Mouse (Mus musculus) C2C12 (cell line): ENCODE measurements around the gene Srrd. TPM values are rescaled to one million over a fixed set of nuclear protein-coding genes. Genes with fewer than 3 reads are reported as not detected.

Experiments
- H3K27me3 ChIP-seq: one replicate; pipeline ENCODE4 v1.6.1; 2011; ENCODE audit not compliant: control insufficient read depth, insufficient read depth, insufficient read length
- H3K36me3 ChIP-seq: one replicate; pipeline ENCODE4 v1.6.1; 2011; ENCODE audit not compliant: control insufficient read depth, insufficient read depth
- H3K4me3 ChIP-seq: one replicate; pipeline ENCODE4 v1.5.1; 2011; ENCODE audit warnings: mild to moderate bottlenecking, control low read depth; ENCODE audit not compliant: poor library complexity, insufficient read depth, severe bottlenecking
- H3K79me2 ChIP-seq: one replicate; pipeline ENCODE4 v1.6.1; 2011; ENCODE audit not compliant: control insufficient read depth, insufficient read depth
- H3K79me3 ChIP-seq: one replicate; pipeline ENCODE4 v1.6.1; 2011; ENCODE audit warnings: low read depth, control low read depth
- H3ac ChIP-seq: one replicate; pipeline ENCODE3; 2011; ENCODE audit warnings: low read depth; ENCODE audit not compliant: control insufficient read depth, insufficient read length
- CEBPB ChIP-seq: IDR thresholded peaks from one replicate; pipeline ENCODE4 v1.6.1; 2011; ENCODE audit warnings: low read depth, mild to moderate bottlenecking, control low read depth, moderate library complexity
- CTCF ChIP-seq: IDR thresholded peaks from one replicate; pipeline ENCODE4 v1.5.1; 2011; ENCODE audit not compliant: control insufficient read depth, insufficient read depth, insufficient read length
- FOSL1 ChIP-seq: IDR thresholded peaks from one replicate; pipeline ENCODE4 v1.8.0; 2011; ENCODE audit warnings: mild to moderate bottlenecking, low read length; ENCODE audit not compliant: poor library complexity, insufficient read depth, severe bottlenecking
- MAX ChIP-seq: IDR thresholded peaks from one replicate; pipeline ENCODE4 v1.6.1; 2011; ENCODE audit warnings: mild to moderate bottlenecking, control low read depth
- MYOD1 ChIP-seq: IDR thresholded peaks from one replicate; pipeline ENCODE4 v1.6.1; 2011; ENCODE audit warnings: low read depth; ENCODE audit not compliant: control insufficient read depth, insufficient read length
- MYOG ChIP-seq: IDR thresholded peaks from one replicate; pipeline ENCODE4 v1.6.1; 2011; ENCODE audit not compliant: control insufficient read depth, insufficient read length; ENCODE audit errors: extremely low read depth
- USF1 ChIP-seq: IDR thresholded peaks from one replicate; pipeline ENCODE4 v1.6.1; 2011; ENCODE audit warnings: low read depth, mild to moderate bottlenecking, control low read depth, moderate library complexity
- polyA plus RNA-seq: library from polyadenylated mRNA; unstranded; fragments of >200 nt; fragmentation: generic; extraction: Trizol; gene quantifications from one replicate; pipeline ENCODE4 v1.2.1, GENCODE M21; 2012; ENCODE audit warnings: missing spikeins

The Srrd gene
- polyA plus RNA-seq, 1 experiment = 26.2 TPM

DNA sequence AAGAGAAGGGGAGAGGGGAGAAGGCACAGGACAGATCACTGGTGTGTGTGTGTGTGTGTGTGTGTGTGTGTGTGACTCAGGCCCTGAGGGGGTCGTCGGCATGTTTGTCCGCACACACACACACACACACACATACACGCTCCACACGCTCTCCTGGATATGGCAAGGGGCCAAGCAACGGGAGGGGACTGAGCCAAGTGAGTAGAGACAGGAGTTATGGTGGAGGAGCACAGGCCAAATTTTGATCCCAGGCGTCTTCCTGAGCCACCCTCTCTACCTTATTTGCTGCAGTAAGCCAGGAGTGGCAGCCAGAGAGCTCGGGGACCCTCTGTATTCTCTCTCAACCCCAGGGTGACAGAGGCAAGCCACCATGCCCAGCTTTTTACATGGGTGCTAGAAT is 53.6 kb downstream of the Srrd start:
- H3K79me3 ChIP-seq = peaks cover 98% of the 10 kb centered on the region
- peaks cover 100% of the 10 kb centered on the region for H3K79me2 ChIP-seq
- peaks cover 29% of the 10 kb centered on the region for H3K36me3 ChIP-seq
- TF ChIP-seq MYOD1 (no peak), CEBPB (no peak), MYOG (no peak), FOSL1 (no peak), USF1 (no peak), MAX (no peak), CTCF (no peak)
- no peak overlapping the region for H3ac ChIP-seq
- H3K4me3 ChIP-seq = no peak overlapping the region
- no peaks in the 10 kb centered on the region for H3K27me3 ChIP-seq

DNA sequence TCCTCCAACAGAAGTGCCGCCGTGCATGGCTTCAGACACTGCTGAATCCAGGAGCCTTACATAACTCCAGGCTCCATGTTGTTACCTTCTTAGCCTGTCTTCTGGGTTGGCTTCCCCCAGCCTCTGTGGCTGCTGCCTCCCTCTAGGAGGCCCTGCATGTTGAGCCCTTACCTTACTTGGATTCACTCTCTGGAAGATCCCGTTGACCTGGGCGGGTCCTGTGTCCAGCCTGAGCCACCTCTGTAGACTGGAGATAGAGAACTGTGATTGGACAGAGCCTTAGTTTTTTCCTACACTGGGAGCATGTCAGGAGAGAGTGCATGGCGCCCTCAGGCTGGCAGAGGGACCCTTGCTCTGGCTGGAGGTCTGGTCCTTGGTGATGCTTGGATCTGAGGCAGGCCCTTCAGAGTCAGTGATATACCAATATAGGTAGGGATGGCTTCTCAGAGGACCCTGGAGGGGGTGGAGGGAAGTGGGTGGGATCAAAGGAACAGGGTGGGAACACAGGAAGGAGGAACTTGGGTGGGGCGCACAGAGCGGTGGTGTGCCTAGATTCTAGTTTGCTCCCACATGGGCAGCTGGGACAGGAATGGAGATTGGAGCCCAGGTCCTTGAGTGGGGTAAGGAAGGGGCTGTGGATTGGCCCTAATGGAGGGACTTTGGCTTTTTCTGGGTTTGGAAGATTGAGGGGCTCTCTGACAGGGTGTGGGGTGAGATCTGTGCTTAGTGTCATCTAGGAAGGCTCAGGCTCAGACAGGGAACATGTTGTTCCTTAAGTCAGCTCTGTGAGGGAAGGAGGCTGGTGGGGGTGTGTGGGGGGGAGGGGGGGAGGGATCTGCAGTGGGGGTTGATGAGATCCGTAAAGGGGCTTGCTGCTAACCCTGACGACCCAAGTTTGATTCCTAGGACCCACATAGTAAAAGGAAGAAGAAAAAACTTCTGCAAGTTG is 54.4 kb downstream of the Srrd start:
- TF ChIP-seq FOSL1 = no peak
- TF ChIP-seq MYOD1 = no peak
- TF ChIP-seq CEBPB = no peak
- no peak for TF ChIP-seq MYOG
- TF ChIP-seq MAX = no peak
- TF ChIP-seq USF1 = no peak
- no peak for TF ChIP-seq CTCF
- Histone ChIP-seq H3K36me3 (peaks cover 36% of the 10 kb centered on the region), H3K4me3 (no peak overlapping the region), H3K27me3 (no peaks in the 10 kb centered on the region), H3K79me2 (peaks cover 100% of the 10 kb centered on the region), H3ac (no peak overlapping the region), H3K79me3 (peaks cover 98% of the 10 kb centered on the region)

DNA sequence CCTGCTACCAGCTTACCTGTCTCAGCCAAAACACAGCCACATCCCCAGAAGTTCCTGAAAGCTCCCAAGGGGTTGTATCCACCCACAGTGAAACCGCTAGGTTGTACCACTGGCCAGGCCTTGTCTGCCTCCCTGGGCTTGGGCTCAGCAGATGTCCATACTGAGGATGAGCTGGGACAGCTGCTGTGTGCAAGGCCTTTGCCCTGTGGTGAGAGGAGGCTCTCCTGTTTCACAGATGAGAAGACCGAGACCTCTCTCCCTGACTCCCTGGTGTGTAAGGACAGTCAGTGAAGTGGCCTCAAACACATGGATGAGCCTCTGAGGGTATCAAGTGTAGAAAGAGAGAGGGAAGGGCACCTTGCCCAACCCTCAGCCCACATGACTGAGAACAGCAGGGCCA is 55.2 kb downstream of the Srrd start:
- peak; percentile 91 for TF ChIP-seq MYOD1
- TF ChIP-seq MYOG = no peak
- TF ChIP-seq CEBPB = no peak
- TF ChIP-seq MAX = no peak
- no peak overlapping the region for H3K4me3 ChIP-seq
- H3K79me3 ChIP-seq = peaks cover 99% of the 10 kb centered on the region
- no peaks in the 10 kb centered on the region for H3K27me3 ChIP-seq
- H3ac ChIP-seq = no peak overlapping the region
- H3K79me2 ChIP-seq = peaks cover 100% of the 10 kb centered on the region
- H3K36me3 ChIP-seq = peaks cover 44% of the 10 kb centered on the region

Other genes with a start within 250 kb of the Srrd start
- 1.9 TPM for gene Cryba4, start 90.5 kb downstream of the Srrd start, polyA plus RNA-seq
- gene Crybb1, start 87.2 kb downstream of the Srrd start, polyA plus RNA-seq = 0.06 TPM
- 155 TPM for gene Tpst2, start 66.3 kb downstream of the Srrd start, polyA plus RNA-seq
- 44.9 TPM for gene Tfip11, start 16.7 kb downstream of the Srrd start, polyA plus RNA-seq
- 16.1 TPM for gene Hps4, start within 50 bp of the Srrd start, polyA plus RNA-seq
- gene Gm6583, start 13.0 kb upstream of the Srrd start, polyA plus RNA-seq = 0.04 TPM
- gene Asphd2, start 51.8 kb upstream of the Srrd start, polyA plus RNA-seq = 10.8 TPM
- not detected for gene Gm6588, start 106.4 kb upstream of the Srrd start, polyA plus RNA-seq
- gene Sez6l, start 234.1 kb upstream of the Srrd start, polyA plus RNA-seq = not detected